Mouse (Mus musculus): ENCODE measurements around the gene Pear1. TPM values are rescaled to one million over a fixed set of nuclear protein-coding genes. Genes with fewer than 3 reads are reported as not detected.

Pear1 gene
- polyA plus RNA-seq, 1 experiment from 2014 or later: 8.6 TPM

DNA sequence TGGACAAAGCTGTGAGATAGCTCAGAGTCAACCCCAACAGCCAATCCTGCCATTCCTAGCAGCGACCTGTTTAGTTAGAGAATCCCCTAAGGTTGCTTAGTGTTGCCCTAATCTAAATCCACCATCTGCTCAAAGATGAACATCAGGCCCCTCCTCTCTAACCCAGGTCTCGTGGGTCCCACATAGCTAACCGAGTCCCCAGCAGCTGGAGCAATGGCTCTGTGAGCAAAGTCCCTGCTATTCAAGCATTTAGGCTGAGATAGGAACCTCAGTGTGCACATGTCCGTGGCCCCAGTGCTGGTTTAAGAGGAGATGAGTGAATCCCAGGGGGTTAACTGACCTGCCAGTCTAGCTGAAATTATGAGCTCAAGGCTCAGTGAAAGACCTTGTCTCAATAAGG, 22.1 kb upstream of the Pear1 start:
- 71% methylated on average over 4 of the region's 4 CpGs for WGBS
- ATAC-seq (replicated peaks; ENCODE audit: low FRiP score): no peak
- DNase-seq (ENCODE audit: low spot score): no peak

GRCm38 (mm10) chr3:87844981-87845380, 20.9 kb upstream of the Pear1 start:
- no peaks in the 10 kb centered on the region for H3K36me3 ChIP-seq (ENCODE audit: control insufficient read depth, insufficient read depth, low read length)
- no peaks in the 10 kb centered on the region for H3K27me3 ChIP-seq (ENCODE audit: control insufficient read depth, insufficient read depth, low read length)
- WGBS: 78% methylated on average over 4 of the region's 4 CpGs
- H3K4me2 ChIP-seq (ENCODE audit: low read depth, low read length, severe bottlenecking): no peak overlapping the region
- H3K9me3 ChIP-seq (ENCODE audit: control insufficient read depth, low read length): no peaks in the 10 kb centered on the region
- no peak overlapping the region for H3K9ac ChIP-seq (ENCODE audit: low read length)
- ATAC-seq (replicated peaks; ENCODE audit: low FRiP score) (no peak), DNase-seq (ENCODE audit: low spot score) (no peak)
- no peaks in the 10 kb centered on the region for H3K4me1 ChIP-seq (replicated peaks; ENCODE audit: control insufficient read depth, insufficient read depth, low read length)
- no peak overlapping the region for H3K27ac ChIP-seq (ENCODE audit: low read depth, low read length)
- H3K4me3 ChIP-seq (ENCODE audit: low read depth, low read length): no peak overlapping the region

More for the DNA sequence above, 22.1 kb upstream of the Pear1 start:
- Histone ChIP-seq H3K27ac (ENCODE audit: low read depth, low read length) (no peak overlapping the region), H3K4me1 (replicated peaks; ENCODE audit: control insufficient read depth, insufficient read depth, low read length) (no peaks in the 10 kb centered on the region), H3K9me3 (ENCODE audit: control insufficient read depth, low read length) (no peaks in the 10 kb centered on the region), H3K27me3 (ENCODE audit: control insufficient read depth, insufficient read depth, low read length) (no peaks in the 10 kb centered on the region), H3K4me3 (ENCODE audit: low read depth, low read length) (no peak overlapping the region), H3K36me3 (ENCODE audit: control insufficient read depth, insufficient read depth, low read length) (no peaks in the 10 kb centered on the region), H3K9ac (ENCODE audit: low read length) (no peak overlapping the region), H3K4me2 (ENCODE audit: low read depth, low read length, severe bottlenecking) (no peak overlapping the region)

- no peak overlapping the region for H3K4me2 ChIP-seq (ENCODE audit: low read depth, low read length, severe bottlenecking)
- no peak overlapping the region for H3K9ac ChIP-seq (ENCODE audit: low read length)
- no peak for ATAC-seq (replicated peaks; ENCODE audit: low FRiP score)
- H3K4me3 ChIP-seq (ENCODE audit: low read depth, low read length): no peak overlapping the region
- no peaks in the 10 kb centered on the region for H3K4me1 ChIP-seq (replicated peaks; ENCODE audit: control insufficient read depth, insufficient read depth, low read length)
- H3K27ac ChIP-seq (ENCODE audit: low read depth, low read length): no peak overlapping the region
- no peaks in the 10 kb centered on the region for H3K9me3 ChIP-seq (ENCODE audit: control insufficient read depth, low read length)
- no peaks in the 10 kb centered on the region for H3K27me3 ChIP-seq (ENCODE audit: control insufficient read depth, insufficient read depth, low read length)
- H3K36me3 ChIP-seq (ENCODE audit: control insufficient read depth, insufficient read depth, low read length): no peaks in the 10 kb centered on the region
- DNase-seq (ENCODE audit: low spot score): no peak
Observed at GRCm38 (mm10) chr3:87840858-87841257, 16.8 kb upstream of the Pear1 start.

DNA sequence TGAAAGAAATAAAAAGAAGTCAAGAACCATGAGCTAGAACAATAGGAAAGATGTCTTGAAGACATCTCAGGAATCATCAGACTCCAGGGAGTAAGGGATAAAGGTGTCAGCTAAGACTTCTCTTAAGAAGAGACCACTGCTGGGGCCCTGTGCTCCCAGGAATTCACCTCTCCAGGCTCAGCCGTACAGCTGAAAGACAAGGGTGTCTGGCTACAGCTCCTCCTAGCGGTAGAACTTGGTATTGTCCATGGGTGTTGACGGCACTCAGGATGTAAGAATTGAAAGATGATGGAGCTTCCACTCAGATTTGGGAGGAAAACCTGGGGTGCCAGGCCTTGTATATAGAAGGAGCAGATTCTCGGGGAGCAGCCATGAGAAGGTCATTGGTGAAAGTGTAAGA, 14.5 kb upstream of the Pear1 start:
- DNase-seq (ENCODE audit: low spot score): peak; percentile 88
- no peaks in the 10 kb centered on the region for H3K27me3 ChIP-seq (ENCODE audit: control insufficient read depth, insufficient read depth, low read length)
- H3K27ac ChIP-seq (ENCODE audit: low read depth, low read length): no peak overlapping the region
- no peaks in the 10 kb centered on the region for H3K9me3 ChIP-seq (ENCODE audit: control insufficient read depth, low read length)
- H3K9ac ChIP-seq (ENCODE audit: low read length): no peak overlapping the region
- H3K4me2 ChIP-seq (ENCODE audit: low read depth, low read length, severe bottlenecking): no peak overlapping the region
- no peaks in the 10 kb centered on the region for H3K36me3 ChIP-seq (ENCODE audit: control insufficient read depth, insufficient read depth, low read length)
- no peak for ATAC-seq (replicated peaks; ENCODE audit: low FRiP score)
- 2% methylated on average over 4 of the region's 4 CpGs for WGBS
- H3K4me1 ChIP-seq (replicated peaks; ENCODE audit: control insufficient read depth, insufficient read depth, low read length): no peaks in the 10 kb centered on the region
- H3K4me3 ChIP-seq (ENCODE audit: low read depth, low read length): no peak overlapping the region

- Histone ChIP-seq H3K27me3 (ENCODE audit: control insufficient read depth, insufficient read depth, low read length) (no peaks in the 10 kb centered on the region), H3K27ac (ENCODE audit: low read depth, low read length) (no peak overlapping the region), H3K9ac (ENCODE audit: low read length) (no peak overlapping the region), H3K4me2 (ENCODE audit: low read depth, low read length, severe bottlenecking) (no peak overlapping the region), H3K9me3 (ENCODE audit: control insufficient read depth, low read length) (no peaks in the 10 kb centered on the region), H3K4me3 (ENCODE audit: low read depth, low read length) (no peak overlapping the region), H3K4me1 (replicated peaks; ENCODE audit: control insufficient read depth, insufficient read depth, low read length) (no peaks in the 10 kb centered on the region), H3K36me3 (ENCODE audit: control insufficient read depth, insufficient read depth, low read length) (no peaks in the 10 kb centered on the region)
- WGBS: 73% methylated on average over 5 of the region's 5 CpGs
- ATAC-seq (replicated peaks; ENCODE audit: low FRiP score) (no peak), DNase-seq (ENCODE audit: low spot score) (no peak)
Observed at GRCm38 (mm10) chr3:87833482-87833881, 9.4 kb upstream of the Pear1 start.

- Histone ChIP-seq H3K4me3 (ENCODE audit: low read depth, low read length) (no peak overlapping the region), H3K27ac (ENCODE audit: low read depth, low read length) (no peak overlapping the region), H3K36me3 (ENCODE audit: control insufficient read depth, insufficient read depth, low read length) (no peaks in the 10 kb centered on the region), H3K27me3 (ENCODE audit: control insufficient read depth, insufficient read depth, low read length) (no peaks in the 10 kb centered on the region), H3K4me2 (ENCODE audit: low read depth, low read length, severe bottlenecking) (no peak overlapping the region), H3K4me1 (replicated peaks; ENCODE audit: control insufficient read depth, insufficient read depth, low read length) (no peaks in the 10 kb centered on the region), H3K9ac (ENCODE audit: low read length) (no peak overlapping the region), H3K9me3 (ENCODE audit: control insufficient read depth, low read length) (no peaks in the 10 kb centered on the region)
- ATAC-seq (replicated peaks; ENCODE audit: low FRiP score) (no peak), DNase-seq (ENCODE audit: low spot score) (no peak)
- 88% methylated on average over 7 of the region's 7 CpGs for WGBS
Observed at GRCm38 (mm10) chr3:87832109-87832859, 8.2 kb upstream of the Pear1 start.

DNA sequence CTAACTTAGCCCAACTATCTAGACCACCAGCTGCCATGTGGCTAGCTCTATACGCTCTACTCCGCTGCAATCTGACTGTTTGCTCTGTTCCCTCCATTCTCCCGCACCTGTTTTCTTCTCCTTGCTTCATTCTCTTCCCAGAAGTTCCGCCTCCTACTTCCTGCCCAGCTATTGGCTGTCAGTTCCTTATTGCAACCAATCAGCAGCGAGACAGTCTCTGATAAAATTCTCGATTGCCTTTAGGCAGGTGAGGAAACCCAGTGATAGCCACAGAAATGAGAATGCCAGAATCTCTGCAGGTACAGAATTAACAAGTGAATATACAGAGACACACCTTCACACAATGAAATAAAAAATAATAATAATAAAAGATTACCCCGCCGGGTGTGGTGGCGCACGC, 4.9 kb upstream of the Pear1 start:
- Histone ChIP-seq H3K9me3 (ENCODE audit: control insufficient read depth, low read length) (no peaks in the 10 kb centered on the region), H3K27ac (ENCODE audit: low read depth, low read length) (no peak overlapping the region), H3K9ac (ENCODE audit: low read length) (no peak overlapping the region), H3K27me3 (ENCODE audit: control insufficient read depth, insufficient read depth, low read length) (no peaks in the 10 kb centered on the region), H3K36me3 (ENCODE audit: control insufficient read depth, insufficient read depth, low read length) (no peaks in the 10 kb centered on the region), H3K4me3 (ENCODE audit: low read depth, low read length) (no peak overlapping the region), H3K4me2 (ENCODE audit: low read depth, low read length, severe bottlenecking) (no peak overlapping the region), H3K4me1 (replicated peaks; ENCODE audit: control insufficient read depth, insufficient read depth, low read length) (no peaks in the 10 kb centered on the region)
- DNase-seq (ENCODE audit: low spot score) (no peak), ATAC-seq (replicated peaks; ENCODE audit: low FRiP score) (no peak)
- 56% methylated on average over 10 of the region's 10 CpGs for WGBS

GRCm38 (mm10) chr3:87828435-87828834, 4.3 kb upstream of the Pear1 start:
- no peaks in the 10 kb centered on the region for H3K9me3 ChIP-seq (ENCODE audit: control insufficient read depth, low read length)
- no peaks in the 10 kb centered on the region for H3K4me1 ChIP-seq (replicated peaks; ENCODE audit: control insufficient read depth, insufficient read depth, low read length)
- 47% methylated on average over 4 of the region's 4 CpGs for WGBS
- ATAC-seq (replicated peaks; ENCODE audit: low FRiP score): no peak
- no peak overlapping the region for H3K4me3 ChIP-seq (ENCODE audit: low read depth, low read length)
- H3K9ac ChIP-seq (ENCODE audit: low read length): no peak overlapping the region
- H3K36me3 ChIP-seq (ENCODE audit: control insufficient read depth, insufficient read depth, low read length): no peaks in the 10 kb centered on the region
- H3K27me3 ChIP-seq (ENCODE audit: control insufficient read depth, insufficient read depth, low read length): no peaks in the 10 kb centered on the region
- H3K27ac ChIP-seq (ENCODE audit: low read depth, low read length): no peak overlapping the region
- no peak overlapping the region for H3K4me2 ChIP-seq (ENCODE audit: low read depth, low read length, severe bottlenecking)
- DNase-seq (ENCODE audit: low spot score): no peak

GRCm38 (mm10) chr3:87818226-87818625, 5.9 kb downstream of the Pear1 start:
- no peaks in the 10 kb centered on the region; the same call in 1 of the 2 replicates for H3K27me3 ChIP-seq (ENCODE audit: control insufficient read depth, insufficient read depth, low read length)
- 70% methylated on average over 12 of the region's 12 CpGs for WGBS
- no peak overlapping the region for H3K27ac ChIP-seq (ENCODE audit: low read depth, low read length)
- no peak overlapping the region; the same call in 1 of the 2 replicates for H3K9ac ChIP-seq (ENCODE audit: low read length)
- no peaks in the 10 kb centered on the region for H3K4me1 ChIP-seq (replicated peaks; ENCODE audit: control insufficient read depth, insufficient read depth, low read length)
- H3K9me3 ChIP-seq (ENCODE audit: control insufficient read depth, low read length): no peaks in the 10 kb centered on the region
- DNase-seq (ENCODE audit: low spot score) (no peak), ATAC-seq (replicated peaks; ENCODE audit: low FRiP score) (no peak)
- no peak overlapping the region for H3K4me2 ChIP-seq (ENCODE audit: low read depth, low read length, severe bottlenecking)
- no peaks in the 10 kb centered on the region for H3K36me3 ChIP-seq (ENCODE audit: control insufficient read depth, insufficient read depth, low read length)
- H3K4me3 ChIP-seq (ENCODE audit: low read depth, low read length): no peak overlapping the region

Data from forebrain, embryonic 11.5 days (tissue).